Mouse (Mus musculus) E14TG2a.4 (cell line): ENCODE data around the gene Csf2rb.
"Not testable (repeated sequence)": the region's sequence is repeated elsewhere in the genome, so short reads cannot be mapped to it uniquely, and the experiment has no call there.

Experiments used
- H3K27me3 ChIP-seq: 2 replicates; pipeline ENCODE4 v1.6.1; 2014; ENCODE audit warnings: low read length, control low read depth; ENCODE audit not compliant: insufficient read depth
- H3K36me3 ChIP-seq: 2 replicates; pipeline ENCODE4 v1.6.1; 2014; ENCODE audit warnings: low read length, control low read depth; ENCODE audit not compliant: insufficient read depth
- H3K4me1 ChIP-seq: replicated peaks from 2 replicates; pipeline ENCODE4 v1.6.1; 2014; ENCODE audit warnings: low read depth, low read length, control low read depth
- H3K4me3 ChIP-seq: replicated peaks from 2 replicates; pipeline ENCODE4 v1.5.1; 2014; ENCODE audit warnings: mild to moderate bottlenecking, low read length
- H3K9me3 ChIP-seq: 2 replicates; pipeline ENCODE4 v1.6.1; 2014; ENCODE audit warnings: low read length, control low read depth
- CTCF ChIP-seq: conservative IDR thresholded peaks from 2 replicates; pipeline ENCODE4 v1.5.1; 2014; ENCODE audit warnings: low read length
- NANOG ChIP-seq: IDR thresholded peaks from 2 replicates; pipeline ENCODE4 v1.6.1; 2014; ENCODE audit warnings: borderline replicate concordance, low read length, mixed read lengths
- POU5F1 ChIP-seq: IDR thresholded peaks from 2 replicates; pipeline ENCODE4 v1.6.1; 2014; ENCODE audit warnings: low read length, borderline replicate concordance

Csf2rb gene

DNA sequence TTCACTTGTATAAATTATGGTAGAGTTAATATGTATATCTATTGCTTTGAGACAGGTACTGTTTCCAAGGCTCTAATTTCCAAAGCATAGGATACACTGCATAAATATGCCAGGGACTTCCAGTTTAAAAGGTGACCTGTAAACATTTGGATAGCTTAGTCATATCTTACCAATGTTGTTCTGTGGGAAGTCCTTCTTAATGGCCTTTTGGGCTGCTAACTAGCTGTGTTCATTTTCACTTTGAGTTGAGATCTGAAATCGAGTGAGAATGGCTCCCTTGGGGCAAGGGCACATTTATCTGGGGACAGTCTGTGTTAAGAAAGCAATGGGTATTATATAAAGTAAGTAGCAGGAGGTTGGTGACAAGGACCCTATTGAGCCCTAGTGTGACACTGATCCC is 2.2 kb upstream of the Csf2rb start:
- H3K4me3 ChIP-seq = no peak overlapping the region
- no peaks in the 10 kb centered on the region for H3K9me3 ChIP-seq
- no peaks in the 10 kb centered on the region for H3K27me3 ChIP-seq
- H3K36me3 ChIP-seq = no peaks in the 10 kb centered on the region
- H3K4me1 ChIP-seq = no peaks in the 10 kb centered on the region
- TF ChIP-seq NANOG = no peak
- TF ChIP-seq POU5F1 = no peak
- TF ChIP-seq CTCF = no peak

DNA sequence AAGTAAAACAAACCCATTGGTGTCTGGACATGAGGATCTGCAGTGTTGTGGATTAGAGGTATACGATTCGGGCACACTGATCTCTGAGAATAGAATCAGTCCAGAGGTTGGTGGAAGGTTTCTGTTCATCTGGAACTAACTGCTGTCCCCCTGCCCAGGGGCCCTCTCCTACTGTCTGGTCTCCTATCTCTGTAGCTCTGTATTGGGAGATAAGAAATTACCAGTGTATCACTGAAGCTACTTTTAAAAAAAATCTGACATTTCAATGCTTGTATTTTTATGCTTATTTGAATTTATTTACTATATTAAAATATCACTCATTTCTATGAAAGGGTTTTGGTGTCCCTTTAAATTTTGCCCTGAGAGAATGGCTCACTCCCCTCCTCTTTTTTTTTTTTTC is 1.3 kb upstream of the Csf2rb start:
- Histone ChIP-seq H3K4me3 (no peak overlapping the region), H3K4me1 (no peaks in the 10 kb centered on the region), H3K36me3 (no peaks in the 10 kb centered on the region), H3K27me3 (no peaks in the 10 kb centered on the region), H3K9me3 (no peaks in the 10 kb centered on the region)
- no peak for TF ChIP-seq POU5F1
- no peak for TF ChIP-seq CTCF
- no peak for TF ChIP-seq NANOG

DNA sequence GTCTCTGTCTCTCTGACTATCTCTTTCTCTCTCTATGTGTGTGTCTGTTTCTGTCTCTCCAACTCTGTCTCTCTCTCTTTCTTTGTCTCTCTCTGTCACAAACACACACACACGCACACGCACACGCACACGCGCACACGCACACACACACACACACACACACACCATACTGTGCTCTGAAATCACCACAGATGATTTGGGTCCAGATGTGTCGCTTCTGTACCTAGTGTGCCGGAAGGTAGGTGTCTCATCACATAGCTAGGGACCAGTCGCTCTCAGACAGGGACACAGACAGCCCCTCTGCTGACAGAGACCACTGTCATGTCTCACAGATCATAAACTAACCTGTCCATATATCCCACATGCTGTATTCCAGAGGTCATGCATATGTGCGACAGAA is 1.2 kb downstream of the Csf2rb start:
- Histone ChIP-seq H3K36me3 (no peaks in the 10 kb centered on the region), H3K9me3 (no peaks in the 10 kb centered on the region), H3K4me3 (no peak overlapping the region), H3K27me3 (no peaks in the 10 kb centered on the region), H3K4me1 (no peaks in the 10 kb centered on the region)
- TF ChIP-seq POU5F1 = no peak
- TF ChIP-seq NANOG = no peak
- no peak for TF ChIP-seq CTCF

DNA sequence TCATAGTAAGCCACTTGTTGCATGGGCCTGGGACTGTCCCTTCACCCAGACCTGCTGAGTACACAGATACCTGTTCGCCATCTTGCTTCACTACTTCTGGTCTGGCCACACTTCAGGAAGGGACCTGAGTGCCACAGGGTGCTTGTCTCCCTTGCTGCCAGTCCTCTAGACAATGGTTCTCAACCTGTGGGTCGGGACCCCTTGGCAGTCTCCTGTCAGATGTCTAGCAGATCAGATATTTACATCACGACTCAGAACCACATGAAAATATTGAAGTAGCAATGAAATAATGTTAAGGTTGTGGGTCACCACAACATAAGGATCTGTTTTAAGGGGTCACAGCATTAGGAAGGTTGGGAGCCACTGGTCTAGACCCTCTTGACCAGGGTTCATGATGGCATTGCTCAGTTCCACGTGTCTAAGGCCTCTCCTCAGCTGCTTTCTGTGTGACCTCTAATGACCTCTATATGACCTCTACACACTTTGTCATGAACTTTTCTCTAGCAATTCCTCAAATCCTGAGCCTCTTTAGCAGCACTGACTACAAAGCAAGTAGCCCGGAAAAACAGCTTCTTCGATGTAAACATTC is 2.3 kb downstream of the Csf2rb start:
- H3K4me1 ChIP-seq, H3K9me3 ChIP-seq, H3K36me3 ChIP-seq, H3K27me3 ChIP-seq, H3K4me3 ChIP-seq: not testable (repeated sequence)

DNA sequence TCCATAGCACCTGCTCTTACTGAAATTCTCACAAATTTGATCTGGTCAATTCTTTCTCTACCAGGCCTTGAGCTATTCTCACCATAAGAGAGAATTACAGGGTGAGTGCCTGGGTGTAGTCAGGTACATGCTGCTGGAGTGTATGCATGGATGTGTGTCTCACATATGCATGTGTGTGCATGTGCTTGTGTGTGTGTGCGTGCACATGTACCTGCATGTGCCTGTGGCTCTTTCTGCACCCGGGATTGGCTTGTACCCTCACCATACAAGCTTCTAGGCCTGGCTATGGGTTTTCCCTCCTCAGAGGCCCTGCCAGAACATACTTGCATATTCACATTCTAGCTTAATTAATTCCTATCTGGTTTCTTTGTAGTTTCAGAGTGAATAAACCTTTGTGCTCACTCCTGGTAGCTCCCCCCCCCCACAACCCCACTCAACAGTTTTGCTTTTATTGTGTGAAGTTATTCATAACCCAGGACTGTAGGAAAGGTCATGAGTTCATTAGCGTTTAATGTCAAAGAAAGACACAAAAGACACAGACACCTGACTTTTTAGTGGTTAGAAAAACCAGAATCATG is 3.1 kb downstream of the Csf2rb start:
- Histone ChIP-seq H3K27me3 (no peaks in the 10 kb centered on the region), H3K4me1 (no peaks in the 10 kb centered on the region), H3K4me3 (no peak overlapping the region), H3K9me3 (no peaks in the 10 kb centered on the region), H3K36me3 (no peaks in the 10 kb centered on the region)
- no peak for TF ChIP-seq CTCF

DNA sequence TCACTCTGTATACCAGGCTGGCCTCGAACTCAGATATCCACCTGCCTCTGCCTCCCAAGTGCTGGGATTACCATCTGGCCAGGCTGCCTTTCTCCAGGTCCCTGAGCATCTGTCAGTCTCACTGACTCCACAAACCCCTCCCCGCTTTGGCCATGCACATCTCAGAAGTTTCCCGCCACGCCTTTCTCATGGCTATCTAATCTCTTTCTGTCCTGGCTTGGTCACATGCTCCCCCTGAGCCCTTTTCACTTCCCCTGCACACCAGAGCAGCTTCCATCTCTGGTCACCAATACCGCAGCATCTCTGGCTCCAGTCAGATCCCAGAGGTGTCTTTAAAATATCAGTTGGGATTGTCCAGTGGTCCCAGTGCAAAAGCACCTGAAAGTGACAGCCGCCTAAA is 4.4 kb downstream of the Csf2rb start:
- not testable (repeated sequence) for H3K36me3 ChIP-seq, H3K4me3 ChIP-seq, H3K4me1 ChIP-seq, H3K27me3 ChIP-seq, H3K9me3 ChIP-seq

DNA sequence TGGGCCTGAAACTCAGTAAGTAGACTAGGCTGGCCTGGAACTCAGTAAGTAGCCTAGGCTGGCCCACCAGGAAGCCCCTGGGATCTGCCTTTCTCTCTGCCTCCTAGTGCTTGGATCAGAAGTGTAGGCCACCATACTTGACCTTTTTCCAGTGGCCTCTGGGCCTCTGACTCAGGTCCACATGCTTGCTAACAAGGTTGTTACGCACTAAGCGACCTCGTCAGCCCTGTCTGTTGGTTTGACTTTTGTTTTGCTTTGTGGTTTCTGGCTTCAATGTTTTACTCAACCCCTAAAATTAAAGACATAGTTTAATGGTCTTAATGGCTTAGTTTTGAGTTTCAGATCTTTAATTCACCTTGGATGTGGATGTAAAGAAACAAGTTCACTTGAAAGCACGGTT is 5.2 kb downstream of the Csf2rb start:
- Histone ChIP-seq H3K9me3 (no peaks in the 10 kb centered on the region), H3K36me3 (no peaks in the 10 kb centered on the region), H3K4me3 (no peak overlapping the region), H3K4me1 (no peaks in the 10 kb centered on the region), H3K27me3 (no peaks in the 10 kb centered on the region)
- TF ChIP-seq NANOG = no peak
- no peak for TF ChIP-seq POU5F1
- no peak for TF ChIP-seq CTCF

DNA sequence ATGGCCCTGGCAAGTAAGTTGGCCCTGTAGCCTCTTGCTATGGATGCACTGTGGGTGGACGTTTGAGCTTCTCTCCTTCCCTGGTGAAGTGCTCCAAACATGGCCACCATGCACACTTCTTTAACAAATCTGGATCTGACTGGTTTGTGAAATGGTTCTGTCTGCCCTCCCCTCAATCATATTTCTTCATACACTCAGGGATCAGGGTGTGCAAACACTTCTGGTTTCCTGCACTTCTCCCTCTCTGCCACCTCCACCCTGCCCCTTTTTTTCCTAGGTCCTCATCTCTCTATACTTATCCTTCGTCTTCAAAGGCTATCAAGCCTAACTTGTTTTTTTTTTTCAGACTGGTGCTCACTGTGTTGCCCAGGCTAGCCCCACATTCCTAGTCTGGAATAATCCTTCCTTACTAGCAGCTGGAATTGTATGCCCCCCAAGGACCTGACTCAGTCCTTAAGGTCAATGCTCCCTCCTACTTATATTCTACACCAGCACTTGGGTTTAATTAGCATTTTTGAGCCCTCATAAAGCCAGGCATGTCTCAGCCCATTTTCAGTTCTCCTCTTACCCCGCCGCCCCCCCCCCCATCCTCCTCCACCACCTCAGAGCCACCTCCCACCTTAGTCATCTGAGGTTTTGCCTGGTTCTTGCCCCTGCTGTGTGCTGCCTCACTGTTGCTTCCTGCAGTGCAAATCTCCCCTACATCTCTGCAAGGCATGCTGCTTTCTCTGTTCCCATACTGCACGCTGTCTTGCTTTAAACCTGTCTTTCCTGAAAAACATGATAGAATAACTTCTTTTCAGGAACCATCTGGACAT is 6.2 kb downstream of the Csf2rb start:
- no peaks in the 10 kb centered on the region for H3K9me3 ChIP-seq
- TF ChIP-seq CTCF = no peak
- TF ChIP-seq POU5F1 = no peak
- TF ChIP-seq NANOG = no peak
- H3K4me1 ChIP-seq = no peaks in the 10 kb centered on the region
- H3K4me3 ChIP-seq = no peak overlapping the region
- no peaks in the 10 kb centered on the region for H3K27me3 ChIP-seq
- no peaks in the 10 kb centered on the region for H3K36me3 ChIP-seq

DNA sequence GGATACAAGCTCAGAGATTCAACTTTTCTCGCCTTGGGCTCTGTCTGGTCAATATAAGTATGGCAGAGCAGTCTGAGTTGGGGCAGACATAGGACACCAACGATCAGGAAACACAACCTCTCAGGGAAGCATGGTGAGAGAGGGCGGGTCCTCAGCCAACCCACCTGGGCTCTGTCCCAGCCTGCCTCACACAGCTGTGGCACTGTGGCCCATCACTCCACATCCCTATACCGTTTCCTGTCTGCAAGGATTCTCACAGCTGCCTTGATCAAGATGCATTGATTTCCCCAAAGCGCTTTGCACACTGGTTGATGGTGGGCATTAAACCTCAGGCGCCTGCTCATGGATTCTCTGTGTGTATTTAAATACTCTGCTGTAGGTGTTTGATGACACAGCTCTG is 7.4 kb downstream of the Csf2rb start:
- Histone ChIP-seq H3K9me3 (no peaks in the 10 kb centered on the region), H3K27me3 (no peaks in the 10 kb centered on the region), H3K4me3 (no peak overlapping the region), H3K4me1 (no peaks in the 10 kb centered on the region), H3K36me3 (no peaks in the 10 kb centered on the region)
- no peak for TF ChIP-seq POU5F1
- TF ChIP-seq NANOG = no peak
- no peak for TF ChIP-seq CTCF
